Mouse (Mus musculus): ENCODE results near the gene Gnrhr.

Gnrhr gene

DNA sequence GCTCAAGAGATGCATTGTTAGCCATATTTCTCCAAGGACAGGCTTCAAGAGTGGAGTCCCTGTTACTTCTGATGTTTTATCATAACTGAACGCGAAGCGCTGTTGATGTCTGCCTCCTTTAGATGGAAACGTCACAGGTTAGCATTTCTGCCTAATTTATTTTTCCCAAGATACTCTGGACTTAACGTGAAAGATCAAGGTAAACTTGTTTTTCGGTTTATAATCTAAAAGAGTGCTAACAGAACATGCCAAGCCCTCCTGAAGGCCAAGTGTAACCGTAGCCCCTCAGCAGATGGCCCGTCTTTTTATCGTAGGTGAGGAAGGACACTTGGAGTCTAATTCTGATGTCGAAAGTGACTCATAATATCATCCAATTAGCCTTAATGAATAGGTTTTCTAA, at the start of gene Gnrhr:
Gene Gnrhr (minus strand): TSS at position 101 of the 400 bp plus-strand sequence.
- DNase-seq = no peak

DNA sequence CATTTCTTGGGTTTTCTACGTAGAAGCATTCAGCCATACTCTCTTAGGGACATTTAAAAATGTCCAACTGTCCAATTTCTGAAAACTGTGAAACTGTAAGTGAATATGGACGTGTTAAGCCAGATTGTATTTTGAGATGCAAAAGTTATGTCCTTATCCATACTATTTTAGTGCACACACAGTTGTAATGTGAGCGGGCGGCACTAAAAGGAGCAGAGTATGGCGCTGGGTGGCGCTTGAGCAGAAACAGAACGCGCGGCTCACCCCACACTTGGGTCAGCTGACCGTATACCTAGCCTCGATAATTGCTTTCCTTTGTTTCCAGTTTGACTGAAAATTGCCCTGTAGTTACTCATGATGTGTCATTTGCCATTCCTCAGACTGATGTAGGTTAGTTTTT, 48.9 kb upstream of the Gnrhr start:
- DNase-seq = no peak

DNA sequence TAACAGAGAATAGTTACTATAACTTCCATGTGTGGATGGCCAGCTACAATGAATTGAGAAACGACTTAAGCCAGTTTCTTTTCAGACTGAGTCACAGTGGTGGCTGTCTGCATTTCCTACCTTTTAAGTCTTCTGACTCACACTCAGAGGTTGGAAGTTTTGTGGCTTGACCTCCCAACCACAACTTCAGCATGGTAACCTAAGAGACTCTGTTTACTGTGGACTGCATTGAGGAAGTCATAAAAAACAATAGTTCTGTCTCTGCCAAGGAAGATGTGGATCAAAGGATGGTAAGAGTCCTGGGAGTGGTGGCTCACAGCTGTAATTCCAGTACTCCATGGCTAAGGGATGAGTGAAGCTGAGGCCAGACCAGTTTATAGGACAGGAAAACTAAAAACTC, 47.2 kb upstream of the Gnrhr start:
- no peak for DNase-seq

DNA sequence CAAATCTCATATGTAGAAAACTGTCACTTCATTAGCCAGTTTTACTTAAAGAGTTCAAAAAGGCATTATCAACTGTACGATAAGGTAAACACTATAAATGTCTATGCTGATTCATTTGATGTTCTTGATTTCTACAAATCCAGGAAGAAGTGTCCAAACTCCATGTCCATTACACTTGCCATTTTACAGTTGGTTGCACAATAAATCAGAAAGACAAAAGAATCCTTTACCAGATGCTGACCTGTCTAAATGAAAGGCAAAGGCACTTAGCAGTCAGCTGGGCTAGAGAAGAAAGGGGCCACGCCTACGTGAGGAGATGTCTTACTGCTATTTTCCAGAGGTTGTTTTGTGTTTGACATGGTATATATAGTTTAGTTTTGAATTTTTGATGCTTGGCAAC, 46.6 kb upstream of the Gnrhr start:
- DNase-seq = no peak

DNA sequence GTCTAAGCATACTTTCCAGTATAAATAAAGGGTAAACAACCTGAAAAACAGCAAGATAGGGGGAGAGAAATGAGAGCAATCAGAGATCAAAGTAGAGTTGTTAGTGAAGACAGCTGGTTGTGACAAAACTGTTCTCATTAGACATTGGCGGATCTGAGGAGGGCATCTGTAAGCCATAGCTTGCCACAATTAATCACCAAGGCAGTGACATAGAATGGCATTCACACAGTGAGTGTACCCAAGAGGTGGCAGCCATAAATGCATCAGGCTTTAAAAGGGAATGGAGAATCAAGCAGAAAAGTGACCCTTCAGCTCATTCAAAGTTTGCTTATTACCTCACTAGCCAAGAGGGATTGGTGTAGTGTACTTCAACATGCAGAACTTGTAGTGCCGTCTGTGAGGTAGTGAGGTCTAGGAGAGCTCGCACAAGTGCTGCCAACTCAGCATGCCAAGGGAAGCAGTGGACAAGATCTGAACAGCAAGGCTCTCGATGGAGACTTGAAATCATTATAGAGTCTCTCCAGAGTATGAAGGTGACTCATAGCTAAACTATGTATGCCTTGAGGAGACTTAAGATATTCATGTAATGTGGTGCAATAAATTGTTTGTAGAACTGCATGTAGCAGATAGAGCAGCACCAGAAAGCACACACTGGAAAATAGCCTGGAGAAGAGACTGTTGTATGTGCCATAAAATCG, 29.6 kb upstream of the Gnrhr start:
- no peak for DNase-seq

DNA sequence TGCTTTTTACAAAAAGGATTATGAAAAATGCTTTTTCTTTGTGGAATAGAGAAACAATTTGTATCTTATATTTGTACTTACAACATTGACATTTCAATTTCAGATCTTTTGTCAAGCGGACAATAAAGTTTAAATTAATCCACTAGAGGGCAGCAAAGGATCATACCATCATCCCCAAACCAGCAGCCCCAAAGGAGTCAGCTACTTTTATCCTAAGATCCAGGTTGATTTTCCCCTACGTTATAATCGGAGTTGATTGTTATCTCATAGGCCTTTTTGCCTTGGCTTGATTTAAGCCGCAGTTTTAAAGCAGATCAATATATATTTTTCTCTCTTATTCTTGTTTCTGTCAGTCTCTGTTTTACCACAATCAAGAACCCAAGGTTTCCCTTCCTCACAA, 6.3 kb downstream of the Gnrhr start:
- DNase-seq = no peak

DNA sequence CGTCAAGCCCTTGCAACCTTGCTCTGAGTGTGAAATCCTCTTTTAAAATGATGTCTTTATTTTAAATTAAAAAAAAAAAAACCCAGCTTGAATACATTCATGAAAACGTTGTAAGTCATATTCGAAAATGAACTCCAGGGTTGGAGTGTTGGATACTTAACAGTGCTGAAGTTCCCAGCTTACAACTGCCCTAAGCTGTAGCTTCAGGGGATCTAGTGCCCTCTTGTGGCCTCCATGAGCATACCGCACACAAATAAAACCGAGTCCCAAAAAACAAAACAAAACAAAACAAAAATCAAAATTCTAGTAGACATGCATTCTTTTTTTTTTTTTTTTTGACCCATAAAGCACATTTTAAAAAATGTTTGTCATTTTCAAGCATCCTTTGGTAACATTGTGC, 6.9 kb downstream of the Gnrhr start:
- no peak for DNase-seq

DNA sequence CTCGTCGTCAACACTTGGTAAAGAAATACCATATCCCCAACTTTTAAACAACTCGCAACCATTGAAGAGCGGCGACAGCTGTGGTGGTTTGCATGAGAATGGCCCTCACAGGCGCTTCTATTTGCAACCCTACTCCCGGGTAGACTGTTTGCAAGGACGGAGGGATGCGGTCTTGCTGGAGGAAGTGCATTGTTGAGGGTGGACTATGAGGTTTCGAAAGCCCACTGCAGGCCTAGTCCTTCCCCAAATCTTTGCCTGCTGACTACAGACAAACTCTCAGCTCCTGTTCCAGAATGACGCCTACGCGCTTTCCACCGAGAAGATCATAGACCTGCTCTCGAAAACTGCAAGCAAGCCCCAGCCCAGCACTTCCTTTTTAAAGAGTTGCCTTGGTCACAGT, 7.4 kb downstream of the Gnrhr start:
- DNase-seq = no peak

DNA sequence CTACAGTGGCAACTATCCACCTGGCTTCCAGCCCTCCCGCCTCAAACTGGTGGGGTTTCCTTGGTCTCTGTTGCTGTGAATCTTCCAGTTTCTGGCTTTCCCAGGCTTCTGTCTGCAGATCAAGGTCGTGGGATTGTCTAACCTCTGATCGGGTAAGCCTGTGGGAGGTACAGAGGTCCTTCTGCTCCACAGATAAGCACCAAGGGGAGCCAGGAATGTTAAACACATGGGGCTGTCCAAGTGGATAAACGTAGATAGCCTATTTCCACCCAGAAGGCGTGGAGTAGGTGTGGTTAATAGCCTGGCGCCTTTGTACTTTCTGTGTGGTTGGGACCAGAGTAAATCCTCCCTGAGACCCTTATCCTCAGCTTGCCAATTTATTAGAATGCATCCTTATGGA, 10.3 kb downstream of the Gnrhr start:
- DNase-seq = no peak

DNA sequence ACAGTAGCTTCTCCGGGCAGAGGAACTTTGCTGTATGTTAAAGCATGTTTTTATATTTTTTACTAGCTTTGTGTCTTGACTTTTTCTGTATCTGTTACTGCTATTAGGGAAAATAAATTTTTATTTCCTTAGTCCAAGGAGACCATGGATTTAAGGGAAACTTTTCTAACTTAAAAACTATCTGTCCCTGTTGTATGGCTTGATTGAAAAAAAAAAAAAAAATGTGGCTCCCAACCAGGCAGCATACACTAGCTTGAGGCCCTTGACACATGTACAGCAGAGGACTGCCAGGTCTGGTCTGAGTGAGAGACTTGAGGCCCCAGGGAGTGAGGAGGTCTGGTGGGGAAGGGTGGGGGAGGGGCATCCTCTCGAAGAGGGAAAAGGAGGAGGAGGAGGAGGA, 23.9 kb downstream of the Gnrhr start:
- DNase-seq = no peak

DNA sequence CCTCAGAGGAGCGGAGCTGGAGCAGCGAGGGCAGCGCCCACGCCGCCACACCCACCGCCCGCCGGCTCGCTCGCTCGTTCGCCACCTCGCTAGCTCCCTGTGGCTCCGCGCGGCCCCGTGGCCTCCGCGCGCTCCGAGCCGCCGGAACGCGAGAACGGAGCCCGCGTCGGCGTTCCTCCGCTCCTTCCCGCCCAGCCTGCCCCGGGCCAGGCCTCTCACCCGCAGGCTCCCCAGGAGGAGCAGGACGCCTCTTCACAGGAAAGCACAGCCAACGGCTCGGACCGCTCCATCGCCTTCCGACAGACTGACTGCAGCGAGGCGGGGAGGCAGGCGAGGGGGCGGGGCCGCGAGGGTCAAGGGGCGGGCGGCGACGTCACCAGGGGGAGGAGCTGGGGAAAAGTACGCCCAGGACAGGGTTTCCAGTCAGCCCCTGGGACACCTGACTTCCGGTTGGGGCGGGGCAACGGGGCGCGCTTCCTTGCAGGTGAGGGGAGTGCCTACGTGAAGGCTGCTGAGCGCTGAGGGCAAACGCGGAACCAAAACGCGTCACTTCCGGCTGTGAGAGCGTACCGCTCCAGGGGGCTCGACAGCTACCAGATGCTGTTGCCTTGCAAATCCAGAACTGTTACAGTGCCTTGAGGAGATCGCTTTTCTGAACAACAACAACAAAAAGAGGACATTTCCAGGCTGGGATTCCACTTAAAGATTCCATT, 25.1 kb downstream of the Gnrhr start, which contains the start of gene Uba6:
Gene Uba6 (minus strand): TSS at position 355 of the 713 bp plus-strand sequence.
- DNase-seq = peak; percentile 100

DNA sequence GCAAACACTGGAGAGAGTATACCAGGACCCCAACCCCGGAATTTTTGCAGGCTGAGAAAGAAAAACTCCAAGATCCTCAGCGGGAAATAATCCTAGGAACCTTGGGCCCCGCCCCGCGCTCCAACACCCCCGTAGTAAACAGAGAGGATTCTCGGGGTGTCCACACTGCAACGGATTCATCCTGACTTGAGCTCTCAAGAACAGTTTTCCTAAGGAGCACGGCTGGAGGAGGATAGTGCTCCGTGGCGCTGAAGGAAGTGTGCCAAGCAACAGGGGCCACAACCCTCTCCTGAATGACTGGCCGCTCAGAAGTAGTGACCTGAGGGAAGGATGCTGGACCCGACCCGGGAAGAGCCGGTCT, 25.6 kb downstream of the Gnrhr start:
- no peak for DNase-seq

All from cerebellum, adult 9-11 months (tissue).